Mouse (Mus musculus) neural tube, postnatal 0 days (tissue): ENCODE data around the gene Exph5. TPM values are rescaled to one million over a fixed set of nuclear protein-coding genes. Genes with fewer than 3 reads are reported as not detected.

ENCODE experiments used
- microRNA-seq: library from miRNA; unstranded; fragments of <30 nt; microRNA quantifications from one replicate; pipeline ENCODE4, GENCODE M21; 2016
- polyA plus RNA-seq: library from polyadenylated mRNA; unstranded; fragments of >200 nt; fragmentation: Nextera tagmentation; extraction: Ambion mirVana; gene quantifications from 2 replicates; pipeline ENCODE4 v1.2.1, GENCODE M21; 2015

Gene Exph5
- 0.54 and 0.74 TPM in 2 replicates for polyA plus RNA-seq

GRCm38 (mm10) chr9:53301269-53301720 is at the start of gene Exph5:
Gene Exph5 (plus strand): TSS chr9:53301670.

GRCm38 (mm10) chr9:53383951-53384866 is 82.7 kb downstream of the Exph5 start, which contains the start of gene Kdelc2:
Gene Kdelc2 (plus strand): TSS chr9:53384025.

DNA sequence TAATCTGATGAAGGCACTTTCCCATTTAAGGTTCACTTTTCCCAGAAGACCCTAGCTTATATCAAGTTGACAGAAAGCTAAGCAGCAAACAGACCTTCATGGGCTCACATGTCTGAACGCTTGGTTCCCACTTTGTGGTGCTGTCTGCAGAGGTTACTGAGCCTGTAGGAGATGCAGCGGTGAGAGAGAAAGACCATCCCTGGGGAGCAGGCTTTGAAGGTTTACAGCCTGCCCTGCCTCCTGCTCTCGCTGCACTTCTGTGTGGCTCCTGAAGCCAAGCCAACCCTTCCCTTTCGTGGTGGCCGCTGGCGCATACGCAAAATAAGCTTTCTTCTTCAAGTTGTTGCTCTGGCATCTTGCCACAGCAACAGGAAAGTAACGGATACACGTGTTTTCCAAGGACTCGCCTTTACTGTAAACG is 100.8 kb downstream of the Exph5 start, which contains the start of gene 4930550C14Rik:
4930550C14Rik (plus strand) TSS at position 35 of the 421 bp plus-strand sequence.

Small RNA genes within 50 kb of the gene (microRNA-seq; reads per million reads assigned to microRNA genes)
- gene Mir130c, result not detected

Other genes starting within 250 kb of the Exph5 start
- 19.5 and 20.0 TPM in 2 replicates for gene Ddx10, start 53.6 kb upstream of the Exph5 start, polyA plus RNA-seq
- gene Kdelc2, start 82.4 kb downstream of the Exph5 start, polyA plus RNA-seq, result 9.5 and 10.9 TPM in 2 replicates
- 0.84 and 0.87 TPM in 2 replicates for gene 4930550C14Rik, start 100.7 kb downstream of the Exph5 start, polyA plus RNA-seq
- gene Atm, start 235.1 kb downstream of the Exph5 start, polyA plus RNA-seq, result 4.6 and 5.5 TPM in 2 replicates
- 6.6 and 7.1 TPM in 2 replicates for gene Npat, start 235.4 kb downstream of the Exph5 start, polyA plus RNA-seq